Mouse (Mus musculus) embryonic fibroblast, embryonic 13.5 days (primary cell): ENCODE measurements around the gene Ttc22.
A peak's percentile ranks its signal among the peaks of the same experiment; 100 is the strongest.

Experiments
- CTCF ChIP-seq: IDR thresholded peaks from 2 replicates; pipeline ENCODE4 v1.5.1; 2011; ENCODE audit warnings: mild to moderate bottlenecking, control low read depth, low read length, moderate library complexity, borderline replicate concordance; ENCODE audit not compliant: insufficient read depth
- POLR2A ChIP-seq: IDR thresholded peaks from 2 replicates; pipeline ENCODE4 v1.6.1; 2011; ENCODE audit warnings: low read depth, mild to moderate bottlenecking, control low read depth, low read length, moderate library complexity

GRCm38 (mm10) chr4:106650833-106651527, 28.7 kb downstream of the Ttc22 start, which contains the start of gene Pars2:
- no peak for TF ChIP-seq CTCF
- TF ChIP-seq POLR2A: peak; percentile 92
